In genomic region chr13:21944926-21945740, GRCm38 (mm10) we compare ENCODE assay signal across 8 mouse cellular contexts. TPM values are rescaled to one million over a fixed set of nuclear protein-coding genes. Genes with fewer than 3 reads are reported as not detected.
DNase-seq lines count a peak whose midpoint lies in the region; ATAC-seq lines count a peak whose summit lies in the region.

Zfp184 (plus strand) TSS chr13:21945094.

- no peaks in the 10 kb centered on the region for H3K27me3 ChIP-seq in intestine, embryonic 15.5 days (replicated peaks)

- peak; percentile 87 for ATAC-seq in intestine, embryonic 15.5 days
- peak; percentile 73 for ATAC-seq in megakaryocyte-erythroid progenitor cell, adult 5-6 weeks (replicated peaks; ENCODE audit: low FRiP score, low TSS enrichment, poor library complexity, severe bottlenecking)

- WGBS in intestine, embryonic 15.5 days: under 1% methylated on average over 50 of the region's 50 CpGs

- intact Hi-C loops in left cerebral cortex, postnatal 14 days (cut with DNase I): loop anchor here (2.0 to 10.0 kb wide), 4 partner anchors 30 to 1570 kb away; no protein-coding TSS in a partner anchor

- H3K9ac ChIP-seq in intestine, embryonic 15.5 days: peak within 1 kb of the TSS; percentile 74

- peak; percentile 92 for DNase-seq in adrenal gland, adult 2 months
- peak; percentile 98 for DNase-seq in embryo, embryonic 11 days
- DNase-seq in gastrocnemius, postnatal 25 days: peak; percentile 73
- peak; percentile 89 to 93 for DNase-seq in left cerebral cortex, postnatal 14 days (ENCODE audit: low spot score in 2 of 2)
- peak; percentile 90 for DNase-seq in right cerebral cortex, postnatal 25 days
- DNase-seq in urinary bladder, postnatal 36 days (ENCODE audit: low spot score in 2 of 2): peak; percentile 74 to 81

- H3K36me3 ChIP-seq in intestine, embryonic 15.5 days: peaks cover 2% of the 10 kb centered on the region

- H3K4me2 ChIP-seq in intestine, embryonic 15.5 days (replicated peaks): peak within 1 kb of the TSS; percentile 81

- H3K4me1 ChIP-seq in intestine, embryonic 15.5 days (replicated peaks): 0 out of 2 replicates have a peak, but pooled peaks cover 2% of the 10 kb centered on the region

- H3K27ac ChIP-seq in intestine, embryonic 15.5 days: peak within 1 kb of the TSS; percentile 62

- peak within 1 kb of the TSS; percentile 70 for H3K4me3 ChIP-seq in intestine, embryonic 15.5 days (replicated peaks)

- H3K9me3 ChIP-seq in intestine, embryonic 15.5 days: no peaks in the 10 kb centered on the region

RNA-seq across cellular contexts. Expression of gene Zfp184, which starts in this region (rescaled TPM):
- total RNA-seq in adrenal gland, adult 2 months (2021): 1 to 10 TPM; 1.7 to 1.9 TPM
- 0.26 and 0.35 TPM in 2 replicates for polyA plus RNA-seq in adrenal gland, adult 2 months (2012; rRNA removed)
- under 1 TPM; 0.26 to 0.54 TPM for total RNA-seq in gastrocnemius, postnatal 25 days (2021)
- polyA plus RNA-seq in intestine, embryonic 15.5 days (2015; fragmentation: Nextera tagmentation; extraction: Ambion mirVana): 6.2 and 7.5 TPM in 2 replicates
- total RNA-seq in left cerebral cortex, postnatal 14 days (2021): 1 to 10 TPM; 2.8 to 4.0 TPM
- total RNA-seq in megakaryocyte-erythroid progenitor cell, adult 5-6 weeks (2014; fragmentation: Nextera tagmentation): 1.5 and 2.5 TPM in 2 replicates
- 3.1 and 10.7 TPM in 2 replicates for total RNA-seq in megakaryocyte-erythroid progenitor cell, adult 5-6 weeks (2017)

Comparison
In these comparisons a context has a peak if more than half of its experiments do, and no peak if none do; other contexts are left out.
1. Peak in every context shown above with its lines: DNase-seq, ATAC-seq, H3K4me3 ChIP-seq and H3K27ac ChIP-seq.
2. Peak in DNase-seq in gastrocnemius, postnatal 25 days; RNA of the gene not detected or under 1 TPM.